Comparison of ENCODE assay signal across 9 mouse cellular contexts in genomic region chr13:51603894-51604244, GRCm38 (mm10). TPM values are rescaled to one million over a fixed set of nuclear protein-coding genes. Genes with fewer than 3 reads are reported as not detected.
DNase-seq lines count a peak whose midpoint lies in the region; ATAC-seq and TF ChIP-seq lines count a peak whose summit lies in the region.
"Had no signal": no experiment of that assay in that cellular context is flagged by ENCODE, and none has a peak within 500 bp of the region (broad histone marks: within the 10 kb centered on the region; RNA-seq: fewer than 3 reads in every experiment).

No protein-coding gene starts in this region.

- H3K4me2 ChIP-seq in forebrain, postnatal 0 days (ENCODE audit: low read depth) = peak overlapping the region; percentile 54
- H3K4me2 ChIP-seq in neural tube, embryonic 13.5 days = peak overlapping the region; percentile 49
- H3K4me2 ChIP-seq: liver, embryonic 13.5 days had no signal

- H3K4me3 ChIP-seq in cerebellum, adult 2 months (replicated peaks; ENCODE audit: insufficient read depth, low read depth, low read length) = no peak overlapping the region
- H3K4me3 ChIP-seq in forebrain, postnatal 0 days (ENCODE audit: low read depth, low read length) = peak overlapping the region; percentile 30
- H3K4me3 ChIP-seq in neural tube, embryonic 13.5 days = peak overlapping the region; percentile 14; the same call in 1 of the 2 replicates
- H3K4me3 ChIP-seq: liver, embryonic 13.5 days had no signal

- H3K4me1 ChIP-seq in cerebellum, adult 2 months (ENCODE audit: control insufficient read depth, insufficient read depth, low read length) = peaks cover 4% of the 10 kb centered on the region; the same call in 1 of the 2 replicates
- peaks cover 13% of the 10 kb centered on the region; the same call in 1 of the 2 replicates for H3K4me1 ChIP-seq in forebrain, postnatal 0 days (ENCODE audit: insufficient read depth)
- H3K4me1 ChIP-seq in neural tube, embryonic 13.5 days (replicated peaks) = peaks cover 12% of the 10 kb centered on the region
- H3K4me1 ChIP-seq: liver, embryonic 13.5 days had no signal

- no peaks in the 10 kb centered on the region for H3K9me3 ChIP-seq in forebrain, postnatal 0 days (ENCODE audit: low read length)
- no peaks in the 10 kb centered on the region for H3K9me3 ChIP-seq in neural tube, embryonic 13.5 days
- H3K9me3 ChIP-seq: liver, embryonic 13.5 days had no signal

- peak; percentile 15 to 18 for DNase-seq in cerebellum, adult 2 months
- DNase-seq in cerebellum, adult 9-10 months = no peak
- peak; percentile 75 for DNase-seq in forebrain, postnatal 0 days
- peak; percentile 37 to 52 for DNase-seq in layer of hippocampus, postnatal 14 days (ENCODE audit: low spot score in 2 of 2)
- DNase-seq in spleen, adult 12 weeks (ENCODE audit: low spot score) = no peak
- no peak for DNase-seq in urinary bladder, adult 18-20 months (ENCODE audit: low spot score in 2 of 2)
- no peak for DNase-seq in heart, adult 9 months (ENCODE audit: low spot score in 2 of 2)
- DNase-seq: liver, embryonic 13.5 days had no signal

- ATAC-seq in forebrain, postnatal 0 days = peak; percentile 70
- peak; percentile 45; the same call in 1 of the 2 replicates for ATAC-seq in neural tube, embryonic 13.5 days (ENCODE audit: low read depth)

- H3K9ac ChIP-seq in forebrain, postnatal 0 days = peak overlapping the region; percentile 46
- H3K9ac ChIP-seq in neural tube, embryonic 13.5 days = no peak overlapping the region; the same call in 1 of the 2 replicates
- H3K9ac ChIP-seq: liver, embryonic 13.5 days had no signal

- TF ChIP-seq CTCF in cerebellum, adult 2 months (IDR thresholded peaks at IDR 0.05; ENCODE audit: borderline replicate concordance, insufficient read depth, low read depth, low read length) = no peak
- peak; percentile 15; the same call in 1 of the 2 replicates for TF ChIP-seq CTCF in forebrain, postnatal 0 days (IDR thresholded peaks at IDR 0.05; ENCODE audit: low read depth)

- H3K27me3 ChIP-seq in cerebellum, adult 2 months (ENCODE audit: control insufficient read depth, insufficient read depth, low read length) = no peaks in the 10 kb centered on the region
- no peaks in the 10 kb centered on the region for H3K27me3 ChIP-seq in forebrain, postnatal 0 days (ENCODE audit: insufficient read depth, low read length)
- H3K27me3 ChIP-seq in neural tube, embryonic 13.5 days = no peaks in the 10 kb centered on the region
- H3K27me3 ChIP-seq: liver, embryonic 13.5 days had no signal

- no peaks in the 10 kb centered on the region for H3K36me3 ChIP-seq in forebrain, postnatal 0 days (ENCODE audit: insufficient read depth)
- H3K36me3 ChIP-seq in neural tube, embryonic 13.5 days = no peaks in the 10 kb centered on the region
- H3K36me3 ChIP-seq: liver, embryonic 13.5 days had no signal

- H3K27ac ChIP-seq in cerebellum, adult 2 months (ENCODE audit: insufficient read depth, low read length) = no peak overlapping the region
- peak overlapping the region; percentile 92 for H3K27ac ChIP-seq in forebrain, postnatal 0 days (ENCODE audit: low read depth, low read length)
- H3K27ac ChIP-seq in neural tube, embryonic 13.5 days (replicated peaks) = 0 out of 2 replicates have a peak overlapping the region, but pooled peaks have one; percentile 3
- H3K27ac ChIP-seq: liver, embryonic 13.5 days had no signal

- no peak for TF ChIP-seq POLR2A in cerebellum, adult 2 months (IDR thresholded peaks at IDR 0.05; ENCODE audit: borderline replicate concordance, insufficient read depth, low read length)

- WGBS in cerebellum, adult 2 months = 57% methylated on average over 4 of the region's 4 CpGs
- 29% methylated on average over 4 of the region's 4 CpGs for WGBS in forebrain, postnatal 0 days
- WGBS in neural tube, embryonic 13.5 days = 51% methylated on average over 4 of the region's 4 CpGs

RNA-seq across cellular contexts. Expression of gene Shc3, which starts 34.6 kb away (rescaled TPM):
- 20.8 and 22.7 TPM in 2 replicates for polyA plus RNA-seq in cerebellum, adult 2 months (2012; rRNA removed)
- 98.1 and 106 TPM in 2 replicates for total RNA-seq in forebrain, postnatal 0 days (2014; rRNA removed)
- 6.8 and 11.6 TPM in 2 replicates for polyA plus RNA-seq in forebrain, postnatal 0 days (2015; fragmentation: Nextera tagmentation; extraction: Ambion mirVana)
- total RNA-seq in layer of hippocampus, postnatal 14 days (2021) = 100 to 1,000 TPM; 179 to 203 TPM
- 3.4 and 4.4 TPM in 2 replicates for polyA plus RNA-seq in neural tube, embryonic 13.5 days (2015; fragmentation: Nextera tagmentation; extraction: Ambion mirVana)
- polyA plus RNA-seq: liver, embryonic 13.5 days had no signal

RNA-seq across cellular contexts. Expression of gene Cks2, which starts 41.2 kb away (rescaled TPM):
- 4.2 and 5.5 TPM in 2 replicates for polyA plus RNA-seq in cerebellum, adult 2 months (2012; rRNA removed)
- total RNA-seq in forebrain, postnatal 0 days (2014; rRNA removed) = 29.1 and 35.7 TPM in 2 replicates
- 35.8 and 45.3 TPM in 2 replicates for polyA plus RNA-seq in forebrain, postnatal 0 days (2015; fragmentation: Nextera tagmentation; extraction: Ambion mirVana)
- 1 to 10 TPM; 4.3 to 4.7 TPM for total RNA-seq in layer of hippocampus, postnatal 14 days (2021)
- 62.6 and 81.4 TPM in 2 replicates for polyA plus RNA-seq in neural tube, embryonic 13.5 days (2015; fragmentation: Nextera tagmentation; extraction: Ambion mirVana)

RNA-seq across cellular contexts. Expression of gene Secisbp2, which starts 47.6 kb away (rescaled TPM):
- polyA plus RNA-seq in cerebellum, adult 2 months (2012; rRNA removed) = 27.6 and 29.8 TPM in 2 replicates
- total RNA-seq in forebrain, postnatal 0 days (2014; rRNA removed) = 18.1 and 18.7 TPM in 2 replicates
- 20.2 and 21.8 TPM in 2 replicates for polyA plus RNA-seq in forebrain, postnatal 0 days (2015; fragmentation: Nextera tagmentation; extraction: Ambion mirVana)
- total RNA-seq in layer of hippocampus, postnatal 14 days (2021) = 10 to 100 TPM; 16.6 to 18.8 TPM
- polyA plus RNA-seq in neural tube, embryonic 13.5 days (2015; fragmentation: Nextera tagmentation; extraction: Ambion mirVana) = 30.4 and 38.1 TPM in 2 replicates

Comparison
In these comparisons a context has a peak if more than half of its experiments do, and no peak if none do; other contexts are left out.
1. DNase-seq: peak in cerebellum, adult 2 months (2 of 2), forebrain, postnatal 0 days (single experiment) and layer of hippocampus, postnatal 14 days (2 of 2); none in cerebellum, adult 9-10 months (single experiment), spleen, adult 12 weeks (single experiment), urinary bladder, adult 18-20 months (0 of 2) and heart, adult 9 months (0 of 2).